Mouse (Mus musculus): Measurements from ENCODE around the gene Upk1a.

DNA sequence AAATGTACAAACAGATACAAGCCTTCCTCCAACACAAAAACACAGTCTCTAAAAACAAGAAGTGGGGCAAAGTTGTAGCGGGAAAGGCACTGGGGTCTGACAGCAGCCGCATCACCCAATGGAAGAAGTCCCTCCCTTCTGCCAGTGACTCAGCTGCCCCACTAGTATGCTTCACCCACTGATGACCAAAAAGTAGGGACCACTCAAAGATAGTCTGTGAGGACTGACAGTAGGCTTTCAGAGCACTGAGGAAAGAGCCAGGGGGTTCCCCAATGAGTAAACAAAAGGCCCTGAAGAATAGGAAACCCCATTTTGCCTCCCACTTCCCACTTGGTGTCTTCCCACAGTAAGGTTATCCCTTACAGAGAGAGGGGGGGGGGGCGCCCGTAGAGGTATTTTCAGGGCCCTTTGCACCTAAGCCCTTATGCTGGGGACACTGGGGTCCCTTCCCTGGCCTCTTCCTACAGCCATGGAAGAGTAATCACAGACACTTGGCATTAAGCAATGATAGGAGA, 18.1 kb downstream of the Upk1a start:
- TF ChIP-seq CTCF (IDR thresholded peaks at IDR 0.05) (no peak), POLR2A (IDR thresholded peaks at IDR 0.05; ENCODE audit: insufficient read depth, low read depth, low read length) (no peak), EP300 (IDR thresholded peaks at IDR 0.05; ENCODE audit: insufficient read depth, low read depth, low read length) (no peak)

Data from heart, adult 2 months (tissue).